Mouse (Mus musculus) C2C12 (cell line): ENCODE measurements around the gene Trim46. TPM values are rescaled to one million over a fixed set of nuclear protein-coding genes. Genes with fewer than 3 reads are reported as not detected.

Experiments used
- H3K27me3 ChIP-seq: one replicate; pipeline ENCODE4 v1.6.1; 2011; ENCODE audit not compliant: control insufficient read depth, insufficient read depth, insufficient read length
- H3K36me3 ChIP-seq: one replicate; pipeline ENCODE4 v1.6.1; 2011; ENCODE audit not compliant: control insufficient read depth, insufficient read depth
- H3K4me3 ChIP-seq: one replicate; pipeline ENCODE4 v1.5.1; 2011; ENCODE audit warnings: mild to moderate bottlenecking, control low read depth; ENCODE audit not compliant: poor library complexity, insufficient read depth, severe bottlenecking
- H3K79me2 ChIP-seq: one replicate; pipeline ENCODE4 v1.6.1; 2011; ENCODE audit not compliant: control insufficient read depth, insufficient read depth
- H3K79me3 ChIP-seq: one replicate; pipeline ENCODE4 v1.6.1; 2011; ENCODE audit warnings: low read depth, control low read depth
- H3ac ChIP-seq: one replicate; pipeline ENCODE3; 2011; ENCODE audit warnings: low read depth; ENCODE audit not compliant: control insufficient read depth, insufficient read length
- CEBPB ChIP-seq: IDR thresholded peaks from one replicate; pipeline ENCODE4 v1.6.1; 2011; ENCODE audit warnings: low read depth, mild to moderate bottlenecking, control low read depth, moderate library complexity
- CTCF ChIP-seq: IDR thresholded peaks from one replicate; pipeline ENCODE4 v1.5.1; 2011; ENCODE audit not compliant: control insufficient read depth, insufficient read depth, insufficient read length
- FOSL1 ChIP-seq: IDR thresholded peaks from one replicate; pipeline ENCODE4 v1.8.0; 2011; ENCODE audit warnings: mild to moderate bottlenecking, low read length; ENCODE audit not compliant: poor library complexity, insufficient read depth, severe bottlenecking
- MAX ChIP-seq: IDR thresholded peaks from one replicate; pipeline ENCODE4 v1.6.1; 2011; ENCODE audit warnings: mild to moderate bottlenecking, control low read depth
- MYOD1 ChIP-seq: IDR thresholded peaks from one replicate; pipeline ENCODE4 v1.6.1; 2011; ENCODE audit warnings: low read depth; ENCODE audit not compliant: control insufficient read depth, insufficient read length
- MYOG ChIP-seq: IDR thresholded peaks from one replicate; pipeline ENCODE4 v1.6.1; 2011; ENCODE audit not compliant: control insufficient read depth, insufficient read length; ENCODE audit errors: extremely low read depth
- USF1 ChIP-seq: IDR thresholded peaks from one replicate; pipeline ENCODE4 v1.6.1; 2011; ENCODE audit warnings: low read depth, mild to moderate bottlenecking, control low read depth, moderate library complexity
- polyA plus RNA-seq: library from polyadenylated mRNA; unstranded; fragments of >200 nt; fragmentation: generic; extraction: Trizol; gene quantifications from one replicate; pipeline ENCODE4 v1.2.1, GENCODE M21; 2012; ENCODE audit warnings: missing spikeins

The Trim46 gene
- polyA plus RNA-seq, 1 experiment, result 11.0 TPM

GRCm38 (mm10) chr3:89230561-89230960 lies 15.5 kb downstream of the Trim46 start:
- no peak overlapping the region for H3K4me3 ChIP-seq
- no peak for TF ChIP-seq CEBPB
- no peak for TF ChIP-seq FOSL1
- H3ac ChIP-seq, result no peak overlapping the region
- no peaks in the 10 kb centered on the region for H3K79me2 ChIP-seq
- H3K79me3 ChIP-seq, result no peaks in the 10 kb centered on the region
- no peaks in the 10 kb centered on the region for H3K36me3 ChIP-seq
- H3K27me3 ChIP-seq, result no peaks in the 10 kb centered on the region

DNA sequence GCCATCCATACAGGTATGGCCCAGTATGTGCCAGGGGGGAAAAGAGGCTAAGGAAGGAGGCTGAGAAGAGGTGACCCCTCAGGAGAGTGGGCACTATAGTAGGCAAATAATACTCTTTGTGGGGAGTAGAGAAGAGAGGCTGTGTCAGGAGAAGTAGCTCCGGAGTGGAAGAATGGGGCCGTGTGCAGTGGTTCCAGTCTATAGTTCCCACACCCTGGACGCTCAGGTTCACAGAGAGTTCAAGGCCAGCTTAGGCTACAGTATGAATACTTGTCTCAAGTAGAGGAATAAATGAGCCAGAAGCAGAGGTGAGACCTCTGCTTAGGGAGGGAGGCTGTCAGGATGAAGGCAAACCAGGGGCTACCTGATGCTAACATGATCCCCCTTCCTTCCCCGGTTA lies 16.8 kb downstream of the Trim46 start:
- H3K79me3 ChIP-seq, result no peaks in the 10 kb centered on the region
- no peak overlapping the region for H3ac ChIP-seq
- H3K36me3 ChIP-seq, result no peaks in the 10 kb centered on the region
- no peak overlapping the region for H3K4me3 ChIP-seq
- no peaks in the 10 kb centered on the region for H3K27me3 ChIP-seq
- TF ChIP-seq CTCF (no peak), MAX (no peak), MYOG (no peak), CEBPB (no peak), USF1 (no peak), FOSL1 (no peak), MYOD1 (no peak)
- no peaks in the 10 kb centered on the region for H3K79me2 ChIP-seq

DNA sequence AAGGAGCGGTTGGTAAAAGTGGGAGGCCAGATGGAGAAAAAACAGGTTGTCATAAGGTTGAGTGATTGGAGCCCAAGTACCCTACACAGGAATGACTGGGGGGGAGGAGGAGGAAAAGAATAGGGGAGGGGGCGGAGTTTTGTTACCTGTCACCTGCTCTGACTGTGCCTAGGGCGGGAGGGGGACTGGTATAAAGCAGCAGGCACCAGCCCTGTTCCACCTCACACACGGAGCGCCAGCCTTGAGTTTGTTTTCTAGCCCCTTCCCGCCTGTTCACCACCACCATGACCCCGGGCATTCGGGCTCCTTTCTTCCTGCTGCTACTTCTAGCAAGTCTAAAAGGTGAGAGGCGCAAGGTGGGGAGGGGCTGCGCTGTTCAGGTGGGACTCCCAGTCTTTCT lies 17.3 kb downstream of the Trim46 start, which contains the start of gene Muc1:
TSS of gene Muc1 (plus strand) at position 222 of the 400 bp plus-strand sequence.
- no peaks in the 10 kb centered on the region for H3K36me3 ChIP-seq
- H3ac ChIP-seq, result peak within 1 kb of the TSS; percentile 7
- no peaks in the 10 kb centered on the region for H3K79me3 ChIP-seq
- no peak within 1 kb of the TSS for H3K4me3 ChIP-seq
- no peaks in the 10 kb centered on the region for H3K79me2 ChIP-seq
- no peaks in the 10 kb centered on the region for H3K27me3 ChIP-seq
- TF ChIP-seq CEBPB, result no peak
- TF ChIP-seq USF1, result no peak
- TF ChIP-seq MAX, result no peak
- TF ChIP-seq MYOG, result no peak
- no peak for TF ChIP-seq CTCF
- no peak for TF ChIP-seq MYOD1
- TF ChIP-seq FOSL1, result no peak

- Histone ChIP-seq H3K4me3 (no peak overlapping the region), H3ac (peak overlapping the region; percentile 7), H3K79me2 (no peaks in the 10 kb centered on the region), H3K79me3 (no peaks in the 10 kb centered on the region), H3K27me3 (no peaks in the 10 kb centered on the region), H3K36me3 (no peaks in the 10 kb centered on the region)
- TF ChIP-seq FOSL1, result no peak
- TF ChIP-seq CTCF, result peak; percentile 87
Observed at GRCm38 (mm10) chr3:89228180-89228549, 17.9 kb downstream of the Trim46 start.

GRCm38 (mm10) chr3:89227307-89228179 lies 18.6 kb downstream of the Trim46 start:
- no peaks in the 10 kb centered on the region for H3K27me3 ChIP-seq
- no peak overlapping the region for H3K4me3 ChIP-seq
- no peaks in the 10 kb centered on the region for H3K79me3 ChIP-seq
- H3ac ChIP-seq, result no peak overlapping the region
- H3K36me3 ChIP-seq, result no peaks in the 10 kb centered on the region
- no peaks in the 10 kb centered on the region for H3K79me2 ChIP-seq
- TF ChIP-seq CTCF, result no peak
- TF ChIP-seq USF1, result no peak
- no peak for TF ChIP-seq MYOG
- TF ChIP-seq FOSL1, result no peak
- no peak for TF ChIP-seq MAX
- no peak for TF ChIP-seq CEBPB
- TF ChIP-seq MYOD1, result no peak

DNA sequence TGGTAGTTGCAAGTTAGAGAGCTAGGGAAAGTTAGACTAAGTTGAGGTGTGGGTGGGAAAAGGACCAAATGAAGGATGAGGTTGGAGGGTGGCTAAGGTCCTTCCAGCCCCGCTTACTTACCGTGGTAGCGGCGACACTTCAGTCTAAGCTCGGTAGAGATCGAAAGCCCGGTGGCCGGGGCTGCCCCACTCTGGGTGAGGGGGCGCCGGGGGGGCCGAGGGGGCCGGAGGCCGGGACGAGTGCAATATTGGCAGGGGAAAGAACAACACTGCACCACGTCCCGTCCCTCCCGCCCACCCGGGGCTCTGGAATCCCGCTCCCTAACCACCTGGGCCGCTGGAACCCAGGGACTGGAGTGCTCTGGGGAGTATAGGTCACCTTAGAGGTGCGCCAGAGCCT lies 19.2 kb downstream of the Trim46 start, which contains the start of gene Mtx1:
TSS of gene Mtx1 (minus strand) at position 189 of the 400 bp plus-strand sequence.
- H3K36me3 ChIP-seq, result no peaks in the 10 kb centered on the region
- H3K4me3 ChIP-seq, result no peak within 1 kb of the TSS
- no peaks in the 10 kb centered on the region for H3K79me2 ChIP-seq
- no peak for TF ChIP-seq CEBPB
- H3K79me3 ChIP-seq, result no peaks in the 10 kb centered on the region
- no peak within 1 kb of the TSS for H3ac ChIP-seq
- no peaks in the 10 kb centered on the region for H3K27me3 ChIP-seq
